Mouse (Mus musculus) right cerebral cortex, postnatal 10 days (tissue): ENCODE measurements around the gene Olfr593.
"Not testable (repeated sequence)": the region's sequence is repeated elsewhere in the genome, so short reads cannot be mapped to it uniquely, and the experiment has no call there.

ENCODE experiments used
- DNase-seq, 2 experiments: peaks; one replicate each; pipeline ENCODE4 v3.0.0; 2021; ENCODE audit warnings: low spot score in 2 of 2

Olfr593 gene

GRCm38 (mm10) chr7:103211562-103211961 is at the start of gene Olfr593:
TSS of gene Olfr593 (plus strand) at chr7:103211862.
- DNase-seq, result no peak

- no peak for DNase-seq
Measured at GRCm38 (mm10) chr7:103169697-103170096, 42.0 kb upstream of the Olfr593 start.

DNA sequence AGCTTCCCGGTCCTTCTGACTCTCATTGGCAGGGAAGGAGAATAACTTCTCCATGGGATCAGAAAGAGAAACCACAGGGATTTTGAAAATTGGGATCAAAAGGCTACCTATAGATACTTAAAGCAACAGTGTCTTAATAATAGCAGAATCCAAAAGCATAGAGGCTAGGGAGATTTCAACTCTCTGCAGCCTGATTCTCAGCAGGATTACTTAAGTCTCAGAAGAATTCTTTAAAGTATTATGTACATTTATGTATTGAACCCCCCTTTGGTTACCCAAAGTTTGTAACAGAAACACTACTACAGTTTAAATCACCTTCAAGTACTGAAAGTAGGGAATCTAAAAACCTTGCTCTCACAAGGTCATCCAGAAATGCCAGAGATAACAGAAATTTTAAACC is 33.4 kb upstream of the Olfr593 start, which contains the start of gene Olfr591:
Gene Olfr591, minus strand, starts transcription at position 101 of the 400 bp plus-strand sequence.
- no peak for DNase-seq

GRCm38 (mm10) chr7:103184503-103184902 is 27.2 kb upstream of the Olfr593 start, which contains the start of gene Olfr592:
TSS of gene Olfr592 (plus strand) at chr7:103184803.
- not testable (repeated sequence) for DNase-seq

- DNase-seq, result not testable (repeated sequence)
Measured at GRCm38 (mm10) chr7:103212050-103212449, 388 bp downstream of the Olfr593 start.

DNA sequence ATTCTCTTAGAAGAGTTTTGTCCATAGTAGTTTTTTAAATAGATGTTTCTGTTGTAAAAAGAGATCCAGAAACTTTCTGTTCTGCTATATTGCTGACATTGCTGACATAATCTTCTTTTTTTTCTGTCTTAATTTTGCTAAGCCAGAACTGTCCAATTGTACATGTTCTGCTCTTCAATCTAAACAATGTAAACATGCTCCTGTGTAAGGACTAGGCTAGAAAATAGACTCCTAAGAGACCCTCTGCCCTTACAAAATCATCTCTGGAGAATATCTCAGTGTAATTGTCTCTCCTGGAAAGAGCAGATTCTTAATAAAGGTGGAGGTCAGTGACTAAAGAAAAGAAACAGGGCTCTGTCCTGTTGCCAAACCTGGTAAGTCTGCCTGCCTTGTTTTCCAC is 5.0 kb downstream of the Olfr593 start, which contains the start of gene Olfr594:
Gene Olfr594, plus strand, starts transcription at position 301 of the 400 bp plus-strand sequence.
- no peak for DNase-seq

DNA sequence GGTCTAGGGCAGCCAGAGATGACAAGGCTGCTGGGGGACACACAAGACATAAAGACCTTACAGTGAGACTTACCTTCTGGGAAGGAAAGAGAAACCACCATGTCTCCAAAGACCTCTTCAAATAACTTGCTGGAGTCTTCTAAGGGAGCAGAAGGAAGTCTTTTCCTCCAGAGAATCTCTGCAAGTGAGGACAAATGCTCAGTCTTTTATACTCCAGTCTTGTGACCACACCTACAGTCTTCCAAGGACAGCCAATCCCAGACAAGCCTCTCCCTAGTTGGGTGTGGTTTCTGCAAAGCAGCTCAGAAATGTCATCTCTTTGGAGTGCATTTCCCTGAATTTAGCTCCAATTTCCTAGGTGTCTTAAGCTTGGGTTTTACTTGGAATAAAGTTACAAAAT is 40.7 kb downstream of the Olfr593 start, which contains the start of gene Usp17ld:
Gene Usp17ld, minus strand, starts transcription at position 101 of the 400 bp plus-strand sequence.
- not testable (repeated sequence) for DNase-seq
